Mouse (Mus musculus): ENCODE measurements around the gene Rbfox1.

GRCm38 (mm10) chr16:6121232-6121631 is 236.1 kb downstream of the Rbfox1 start:
- TF ChIP-seq POLR2A (IDR thresholded peaks at IDR 0.05; ENCODE audit: borderline replicate concordance, extremely low read depth, insufficient read depth, insufficient read length, poor library complexity, severe bottlenecking) = no peak
- no peak for TF ChIP-seq CTCF (IDR thresholded peaks at IDR 0.05; ENCODE audit: borderline replicate concordance, extremely low read depth, insufficient read depth, insufficient read length)

All from brain, embryonic 14.5 days (tissue).